Mouse (Mus musculus): ENCODE measurements at regions not wholly inside any gene's neighbourhood (a gene's known extent, or its start where the extent isn't known, plus 50 kb on each side); places are given as distances from the start of the nearest gene placed in this dataset.

- H3K27me3 ChIP-seq (ENCODE audit: control insufficient read depth, insufficient read depth, low read length), result no peaks in the 10 kb centered on the region
- H3K4me3 ChIP-seq (ENCODE audit: low read depth, low read length), result no peak overlapping the region
- DNase-seq (ENCODE audit: low spot score) (no peak), ATAC-seq (ENCODE audit: insufficient number of reproducible peaks, low FRiP score, low TSS enrichment, low read depth) (no peak)
- H3K27ac ChIP-seq (replicated peaks; ENCODE audit: low read depth, low read length), result no peak overlapping the region
- H3K36me3 ChIP-seq (ENCODE audit: control insufficient read depth, insufficient read depth, low read length), result no peaks in the 10 kb centered on the region
- H3K9me3 ChIP-seq (ENCODE audit: control insufficient read depth, low read length), result no peaks in the 10 kb centered on the region; the same call in 1 of the 2 replicates
- H3K4me2 ChIP-seq (ENCODE audit: low read depth, severe bottlenecking), result no peak overlapping the region
- peaks cover 8% of the 10 kb centered on the region; the same call in 1 of the 2 replicates for H3K4me1 ChIP-seq (ENCODE audit: control insufficient read depth, insufficient read depth, low read length)
- H3K9ac ChIP-seq (ENCODE audit: low read length), result no peak overlapping the region
- 91% methylated on average over 6 of the region's 6 CpGs for WGBS
Measured at GRCm38 (mm10) chr8:92760933-92761332, 66.2 kb upstream of the Mmp2 start.

DNA sequence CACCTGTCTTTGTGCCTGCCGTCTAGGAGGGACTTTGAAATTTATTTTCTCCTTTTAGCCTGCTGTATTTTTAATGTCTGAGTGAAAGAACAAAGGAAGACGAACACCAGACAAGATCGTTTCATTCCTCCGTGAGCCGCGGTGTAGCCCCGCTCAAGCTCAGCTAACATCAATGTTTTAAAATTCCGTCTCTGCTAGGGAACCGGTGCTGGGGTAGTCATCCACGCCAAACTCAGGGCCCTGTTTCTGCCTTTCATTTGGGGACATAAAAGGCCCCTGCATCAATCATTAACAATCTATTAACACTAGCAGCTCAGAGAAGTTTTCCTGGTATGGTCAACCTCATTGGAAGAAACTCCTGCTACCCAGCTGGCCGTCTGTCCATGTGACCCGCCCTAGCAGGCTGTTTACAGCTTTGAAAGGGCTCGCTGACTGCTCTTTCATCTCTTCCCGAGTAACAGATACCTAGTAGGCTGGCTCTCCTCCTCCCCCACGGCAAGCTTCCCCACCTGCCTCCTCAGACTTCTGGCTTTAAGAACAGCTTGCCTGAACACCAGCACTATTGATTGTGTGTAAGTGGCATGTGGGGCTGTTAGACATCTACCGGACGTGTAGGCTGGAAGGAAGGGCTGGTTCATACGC lies 65.0 kb upstream of the Mmp2 start:
- Histone ChIP-seq H3K9ac (ENCODE audit: low read length) (no peak overlapping the region), H3K36me3 (ENCODE audit: control insufficient read depth, insufficient read depth, low read length) (no peaks in the 10 kb centered on the region), H3K27ac (replicated peaks; ENCODE audit: low read depth, low read length) (no peak overlapping the region), H3K27me3 (ENCODE audit: control insufficient read depth, insufficient read depth, low read length) (no peaks in the 10 kb centered on the region), H3K4me1 (ENCODE audit: control insufficient read depth, insufficient read depth, low read length) (peaks cover 8% of the 10 kb centered on the region; the same call in 1 of the 2 replicates), H3K4me3 (ENCODE audit: low read depth, low read length) (no peak overlapping the region), H3K9me3 (ENCODE audit: control insufficient read depth, low read length) (no peaks in the 10 kb centered on the region; the same call in 1 of the 2 replicates), H3K4me2 (ENCODE audit: low read depth, severe bottlenecking) (peak overlapping the region; percentile 30)
- DNase-seq (ENCODE audit: low spot score) (peak; percentile 65), ATAC-seq (ENCODE audit: insufficient number of reproducible peaks, low FRiP score, low TSS enrichment, low read depth) (peak; percentile 60; the same call in 1 of the 2 replicates)
- 3% methylated on average over 18 of the region's 18 CpGs for WGBS

- no peaks in the 10 kb centered on the region for H3K27me3 ChIP-seq (ENCODE audit: control insufficient read depth, insufficient read depth, low read length)
- H3K9me3 ChIP-seq (ENCODE audit: control insufficient read depth, low read length), result no peaks in the 10 kb centered on the region
- no peaks in the 10 kb centered on the region for H3K36me3 ChIP-seq (ENCODE audit: control insufficient read depth, insufficient read depth, low read length)
- 58% methylated on average over 14 of the region's 14 CpGs for WGBS
- DNase-seq (ENCODE audit: low spot score) (no peak), ATAC-seq (ENCODE audit: insufficient number of reproducible peaks, low FRiP score, low TSS enrichment, low read depth) (no peak)
- H3K27ac ChIP-seq (replicated peaks; ENCODE audit: low read depth, low read length), result no peak overlapping the region
- no peak overlapping the region for H3K4me3 ChIP-seq (ENCODE audit: low read depth, low read length)
- H3K4me2 ChIP-seq (ENCODE audit: low read depth, severe bottlenecking), result no peak overlapping the region
- 0 out of 2 replicates have a peak, but pooled peaks cover 4% of the 10 kb centered on the region for H3K4me1 ChIP-seq (ENCODE audit: control insufficient read depth, insufficient read depth, low read length)
- no peak overlapping the region for H3K9ac ChIP-seq (ENCODE audit: low read length)
Measured at GRCm38 (mm10) chr8:92771856-92772650, 55.0 kb upstream of the Mmp2 start.

DNA sequence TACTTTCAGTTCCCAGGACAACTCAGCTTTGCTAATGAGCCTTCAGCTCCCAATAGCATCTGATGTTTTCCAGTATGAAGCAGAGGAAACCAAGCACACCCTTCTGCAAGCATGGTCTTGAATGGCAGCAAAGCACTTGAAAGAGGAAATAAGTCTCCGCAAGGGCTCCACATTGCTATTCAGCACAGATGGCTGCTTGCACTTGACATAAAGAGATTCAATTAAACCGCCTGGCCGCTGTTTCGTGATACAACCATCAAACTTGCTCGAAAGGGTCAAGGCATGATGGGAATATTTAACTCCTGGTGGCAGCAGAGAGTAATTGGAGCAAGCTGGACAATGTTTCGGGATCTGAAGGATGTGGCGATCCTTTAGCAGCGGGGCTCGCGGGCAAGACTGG lies 54.3 kb upstream of the Mmp2 start:
- no peak overlapping the region for H3K9ac ChIP-seq (ENCODE audit: low read length)
- H3K4me3 ChIP-seq (ENCODE audit: low read depth, low read length), result no peak overlapping the region
- no peaks in the 10 kb centered on the region for H3K36me3 ChIP-seq (ENCODE audit: control insufficient read depth, insufficient read depth, low read length)
- H3K4me1 ChIP-seq (ENCODE audit: control insufficient read depth, insufficient read depth, low read length), result 0 out of 2 replicates have a peak, but pooled peaks cover 4% of the 10 kb centered on the region
- WGBS, result 83% methylated on average over 10 of the region's 10 CpGs
- no peak for DNase-seq (ENCODE audit: low spot score)
- H3K27ac ChIP-seq (replicated peaks; ENCODE audit: low read depth, low read length), result no peak overlapping the region
- H3K9me3 ChIP-seq (ENCODE audit: control insufficient read depth, low read length), result no peaks in the 10 kb centered on the region
- no peaks in the 10 kb centered on the region for H3K27me3 ChIP-seq (ENCODE audit: control insufficient read depth, insufficient read depth, low read length)
- ATAC-seq (ENCODE audit: insufficient number of reproducible peaks, low FRiP score, low TSS enrichment, low read depth), result no peak
- H3K4me2 ChIP-seq (ENCODE audit: low read depth, severe bottlenecking), result no peak overlapping the region

DNA sequence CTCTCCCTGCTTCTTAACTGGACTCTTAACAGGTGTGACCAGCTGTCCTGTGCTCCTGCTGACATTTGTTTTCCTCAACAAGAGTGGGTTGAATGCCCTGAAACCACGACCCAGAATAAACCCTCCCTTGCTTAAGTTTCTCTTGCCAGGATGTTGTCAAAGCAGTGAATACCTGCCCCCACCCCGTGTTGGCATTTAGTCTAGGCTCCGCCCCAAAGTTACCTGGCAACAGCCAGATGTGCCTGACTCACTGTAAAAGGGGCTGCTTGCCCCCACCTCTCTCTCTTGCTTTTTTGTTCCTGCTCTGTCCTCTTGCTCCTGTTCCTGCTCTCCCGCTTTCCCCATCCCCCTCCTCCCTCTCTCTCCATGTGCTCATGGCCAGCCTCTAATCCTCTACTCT lies 51.9 kb upstream of the Mmp2 start:
- Histone ChIP-seq H3K36me3 (ENCODE audit: control insufficient read depth, insufficient read depth, low read length) (no peaks in the 10 kb centered on the region), H3K9me3 (ENCODE audit: control insufficient read depth, low read length) (no peaks in the 10 kb centered on the region), H3K27ac (replicated peaks; ENCODE audit: low read depth, low read length) (no peak overlapping the region), H3K27me3 (ENCODE audit: control insufficient read depth, insufficient read depth, low read length) (no peaks in the 10 kb centered on the region), H3K4me1 (ENCODE audit: control insufficient read depth, insufficient read depth, low read length) (0 out of 2 replicates have a peak, but pooled peaks cover 4% of the 10 kb centered on the region), H3K4me2 (ENCODE audit: low read depth, severe bottlenecking) (no peak overlapping the region), H3K4me3 (ENCODE audit: low read depth, low read length) (no peak overlapping the region), H3K9ac (ENCODE audit: low read length) (no peak overlapping the region)
- no peak for DNase-seq (ENCODE audit: low spot score)
- ATAC-seq (ENCODE audit: insufficient number of reproducible peaks, low FRiP score, low TSS enrichment, low read depth), result no peak
- WGBS, result 58% methylated on average over 4 of the region's 4 CpGs

- DNase-seq (ENCODE audit: low spot score), result no peak
- H3K27ac ChIP-seq (replicated peaks; ENCODE audit: low read depth, low read length), result no peak overlapping the region
Measured at GRCm38 (mm10) chr8:92777106-92777505, 50.0 kb upstream of the Mmp2 start.

More at GRCm38 (mm10) chr8:92777106-92777505, 50.0 kb upstream of the Mmp2 start:
- WGBS, result 11% methylated on average over 5 of the region's 5 CpGs
- H3K4me1 ChIP-seq (ENCODE audit: control insufficient read depth, insufficient read depth, low read length), result 0 out of 2 replicates have a peak, but pooled peaks cover 4% of the 10 kb centered on the region
- no peak for ATAC-seq (ENCODE audit: insufficient number of reproducible peaks, low FRiP score, low TSS enrichment, low read depth)
- no peaks in the 10 kb centered on the region for H3K9me3 ChIP-seq (ENCODE audit: control insufficient read depth, low read length)
- H3K36me3 ChIP-seq (ENCODE audit: control insufficient read depth, insufficient read depth, low read length), result no peaks in the 10 kb centered on the region
- H3K27me3 ChIP-seq (ENCODE audit: control insufficient read depth, insufficient read depth, low read length), result no peaks in the 10 kb centered on the region
- H3K9ac ChIP-seq (ENCODE audit: low read length), result peak overlapping the region; percentile 40; the same call in 1 of the 2 replicates
- no peak overlapping the region for H3K4me2 ChIP-seq (ENCODE audit: low read depth, severe bottlenecking)
- no peak overlapping the region for H3K4me3 ChIP-seq (ENCODE audit: low read depth, low read length)

Data from limb, embryonic 11.5 days (tissue).